Mouse (Mus musculus) G1E-ER4 (cell line): ENCODE measurements around the gene H2-M5. TPM values are rescaled to one million over a fixed set of nuclear protein-coding genes. Genes with fewer than 3 reads are reported as not detected.

ENCODE experiments used
- GATA1 ChIP-seq: IDR thresholded peaks from one replicate; pipeline ENCODE4 v1.8.0; 2012; ENCODE audit warnings: low read length, inconsistent platforms
- polyA plus RNA-seq: library from polyadenylated mRNA; stranded (reverse); fragments of >175 nt; gene quantifications from 2 replicates; pipeline ENCODE4 v1.2.3, GENCODE M21; 2012

Gene H2-M5
- polyA plus RNA-seq = not detected in 2 replicates

- no peak for TF ChIP-seq GATA1
Measured at GRCm38 (mm10) chr17:36989437-36989836, at the start of gene H2-M5. H2-M5 (minus strand) TSS chr17:36989537.

- no peak for TF ChIP-seq GATA1
Measured at GRCm38 (mm10) chr17:37029162-37029561, 39.8 kb upstream of the H2-M5 start.

- TF ChIP-seq GATA1 = no peak
Measured at GRCm38 (mm10) chr17:37028683-37029120, 39.4 kb upstream of the H2-M5 start.

GRCm38 (mm10) chr17:37028212-37028611 lies 38.9 kb upstream of the H2-M5 start:
- no peak for TF ChIP-seq GATA1

- no peak for TF ChIP-seq GATA1
Measured at GRCm38 (mm10) chr17:37027486-37027885, 38.1 kb upstream of the H2-M5 start.

- TF ChIP-seq GATA1 = no peak
Measured at GRCm38 (mm10) chr17:37026425-37026824, 37.1 kb upstream of the H2-M5 start.

- no peak for TF ChIP-seq GATA1
Measured at GRCm38 (mm10) chr17:37022628-37023576, 33.6 kb upstream of the H2-M5 start, which contains the start of gene Mog. Mog (minus strand) TSS chr17:37023398.

- no peak for TF ChIP-seq GATA1
Measured at GRCm38 (mm10) chr17:37018328-37018727, 29.0 kb upstream of the H2-M5 start.

GRCm38 (mm10) chr17:37016333-37016732 lies 27.0 kb upstream of the H2-M5 start:
- TF ChIP-seq GATA1 = no peak

- TF ChIP-seq GATA1 = no peak
Measured at GRCm38 (mm10) chr17:37012141-37012540, 22.8 kb upstream of the H2-M5 start.

- no peak for TF ChIP-seq GATA1
Measured at GRCm38 (mm10) chr17:37011719-37012118, 22.4 kb upstream of the H2-M5 start.

GRCm38 (mm10) chr17:37009460-37010042 lies 20.2 kb upstream of the H2-M5 start:
- TF ChIP-seq GATA1 = no peak

- TF ChIP-seq GATA1 = no peak
Measured at GRCm38 (mm10) chr17:37008161-37008560, 18.8 kb upstream of the H2-M5 start.

GRCm38 (mm10) chr17:37003366-37003765 lies 14.0 kb upstream of the H2-M5 start:
- no peak for TF ChIP-seq GATA1

GRCm38 (mm10) chr17:37002364-37003330 lies 13.3 kb upstream of the H2-M5 start:
- TF ChIP-seq GATA1 = no peak

GRCm38 (mm10) chr17:37000863-37001262 lies 11.5 kb upstream of the H2-M5 start, which contains the start of gene Zfp57:
Zfp57 (plus strand) TSS chr17:37001163.
- TF ChIP-seq GATA1 = no peak
